Mouse (Mus musculus) small intestine, adult 2 months (tissue): ENCODE results near the gene Atr. TPM values are rescaled to one million over a fixed set of nuclear protein-coding genes. Genes with fewer than 3 reads are reported as not detected.

Experiments used
- H3K27ac ChIP-seq: fragments of 200-500 bp; 2 replicates; pipeline ENCODE4 v1.5.1; 2012; ENCODE audit warnings: low read depth, low read length, control low read depth, inconsistent platforms; ENCODE audit not compliant: insufficient read depth
- H3K27me3 ChIP-seq: fragments of 200-500 bp; 2 replicates; pipeline ENCODE4 v1.6.1; 2012; ENCODE audit warnings: mild to moderate bottlenecking, moderate library complexity, low read length, inconsistent platforms; ENCODE audit not compliant: control insufficient read depth, insufficient read depth
- H3K36me3 ChIP-seq: fragments of 200-500 bp; 2 replicates; pipeline ENCODE4 v1.6.1; 2012; ENCODE audit warnings: mild to moderate bottlenecking, low read length, control low read depth, inconsistent platforms; ENCODE audit not compliant: control insufficient read depth, insufficient read depth
- H3K4me1 ChIP-seq: fragments of 200-500 bp; 2 replicates; pipeline ENCODE4 v1.6.1; 2012; ENCODE audit warnings: low read length, inconsistent platforms, mixed read lengths; ENCODE audit not compliant: control insufficient read depth, insufficient read depth, insufficient read length
- H3K4me3 ChIP-seq: fragments of 200-500 bp; 2 replicates; pipeline ENCODE4 v1.5.1; 2012; ENCODE audit warnings: low read depth, mild to moderate bottlenecking, control low read depth, inconsistent platforms, low read length, moderate library complexity
- CTCF ChIP-seq: fragments of 200-500 bp; IDR thresholded peaks from 2 replicates; pipeline ENCODE4 v1.5.1; 2012; ENCODE audit warnings: low read depth, mild to moderate bottlenecking, control low read depth, inconsistent platforms, low read length, moderate library complexity, mixed read lengths; ENCODE audit not compliant: insufficient replicate concordance, insufficient read length; ENCODE audit errors: extremely low read depth
- POLR2A ChIP-seq: fragments of 200-500 bp; IDR thresholded peaks from 2 replicates; pipeline ENCODE4 v1.6.1; 2012; ENCODE audit warnings: low read depth, mild to moderate bottlenecking, control low read depth, inconsistent platforms, low read length, moderate library complexity
- WGBS: fragments of 180-500 bp; shearing (Covaris S2); methylation state at CpG from one replicate; pipeline ENCODE4 v1.1.7; 2018; 5-methylcytosine and 5-hydroxymethylcytosine counted together
- polyA plus RNA-seq: library from polyadenylated mRNA; depleted of rRNA; stranded (reverse); fragments of >200 nt; gene quantifications from 2 replicates; pipeline ENCODE4 v1.2.3, GENCODE M21; 2012; rRNA removed

The Atr gene
- polyA plus RNA-seq, 1 experiment, result 0.35 TPM

DNA sequence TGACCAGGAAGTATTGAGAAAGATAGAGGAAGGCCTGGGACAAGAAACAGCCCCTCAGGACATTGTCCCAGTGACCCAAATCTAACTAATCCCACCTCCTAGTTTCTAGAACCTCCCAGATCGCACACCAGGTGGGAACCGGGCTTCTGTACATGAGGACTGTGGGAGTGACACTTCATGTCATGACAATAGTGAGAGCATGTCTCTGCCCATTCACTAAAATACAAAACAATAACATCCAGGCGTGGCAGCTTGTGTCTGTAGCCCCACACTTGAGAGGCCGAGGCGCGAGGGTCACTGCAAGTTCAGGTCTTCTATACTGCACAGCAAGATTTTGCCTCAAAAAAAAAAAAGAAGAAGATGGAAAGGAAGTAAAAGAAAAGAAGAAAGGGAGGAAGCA is 122.5 kb downstream of the Atr start:
- Histone ChIP-seq H3K4me3 (no peak overlapping the region), H3K36me3 (peaks cover 53% of the 10 kb centered on the region), H3K27me3 (no peaks in the 10 kb centered on the region), H3K4me1 (no peaks in the 10 kb centered on the region), H3K27ac (no peak overlapping the region)
- no peak for TF ChIP-seq POLR2A
- no peak for TF ChIP-seq CTCF
- 91% methylated on average over 6 of the region's 6 CpGs for whole genome bisulfite sequencing

DNA sequence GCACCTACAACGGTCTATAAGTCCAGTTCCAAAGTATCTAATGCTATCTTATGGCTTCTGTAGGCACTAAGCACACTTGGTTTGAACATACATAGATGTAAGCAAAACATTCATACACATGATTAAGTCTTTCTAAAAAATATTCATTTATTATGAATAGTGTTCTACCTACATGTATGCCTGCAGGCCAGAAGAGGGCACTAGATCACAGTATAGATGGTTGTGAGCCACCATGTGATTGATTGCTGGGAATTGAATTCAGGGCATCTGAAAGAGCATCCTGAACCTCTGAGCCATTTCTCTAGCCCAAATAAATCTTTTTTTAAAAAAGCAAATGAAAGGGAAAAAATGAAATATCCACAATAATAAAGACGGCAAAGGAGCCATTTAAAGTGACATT is 134.9 kb downstream of the Atr start:
- Histone ChIP-seq H3K36me3 (peaks cover 36% of the 10 kb centered on the region), H3K4me1 (no peaks in the 10 kb centered on the region), H3K27ac (no peak overlapping the region), H3K4me3 (no peak overlapping the region), H3K27me3 (no peaks in the 10 kb centered on the region)
- TF ChIP-seq CTCF (no peak), POLR2A (no peak)
- WGBS, result 97% methylated on average over 2 of the region's 2 CpGs

Other genes starting within 250 kb of the Atr start
- gene Pcolce2, start 220.0 kb upstream of the Atr start, polyA plus RNA-seq, result 0.06 and 0.18 TPM in 2 replicates
- gene Trpc1, start 107.2 kb upstream of the Atr start, polyA plus RNA-seq, result 1.7 and 2.2 TPM in 2 replicates
- 18.8 and 82.0 TPM in 2 replicates for gene Pls1, start 12.3 kb upstream of the Atr start, polyA plus RNA-seq
- gene Xrn1, start 97.2 kb downstream of the Atr start, polyA plus RNA-seq, result 0.77 and 1.8 TPM in 2 replicates